Comparison of ENCODE assay signal across 1 mouse cellular context in genomic region chr2:26020714-26021560, GRCm38 (mm10).
TF ChIP-seq lines count a peak whose summit lies in the region.

No protein-coding gene starts in this region.

TF ChIP-seq in CH12.LX, 34 proteins besides CTCF, POLR2A, EP300 and RAD21 (continued from another document):
- no peak for TF ChIP-seq POLR2AphosphoS2 (IDR thresholded peaks at IDR 0.05; ENCODE audit: low read depth, low read length)
- no peak for TF ChIP-seq MAFK (IDR thresholded peaks at IDR 0.05; ENCODE audit: insufficient replicate concordance, low read length)
- no peak for TF ChIP-seq ZNF384 (IDR thresholded peaks at IDR 0.05; ENCODE audit: low read depth, low read length)
- TF ChIP-seq CHD2 (IDR thresholded peaks at IDR 0.05; ENCODE audit: low read length): no peak
- no peak for TF ChIP-seq MAZ (IDR thresholded peaks at IDR 0.05; ENCODE audit: low read depth, low read length)
- TF ChIP-seq USF1 (IDR thresholded peaks at IDR 0.05; ENCODE audit: low read depth, low read length): no peak
